Mouse (Mus musculus) gastrocnemius, postnatal 4 days (tissue): ENCODE measurements around the gene Usp49. TPM values are rescaled to one million over a fixed set of nuclear protein-coding genes. Genes with fewer than 3 reads are reported as not detected.
"Not testable (repeated sequence)": the region's sequence is repeated elsewhere in the genome, so short reads cannot be mapped to it uniquely, and the experiment has no call there.

ENCODE experiments used
- DNase-seq, 2 experiments: peaks; one replicate each; pipeline ENCODE4 v3.0.0; 2021 to 2022; ENCODE audit warnings: low spot score in 2 of 2, mixed read lengths in 2 of 2
- total RNA-seq, 2 experiments: library from RNA; stranded (reverse); gene quantifications; 2 replicates each; pipeline ENCODE4 v1.2.3; 2021

Gene Usp49
- total RNA-seq, 2 experiments from 2014 or later, result 8.1 to 9.5 TPM

GRCm38 (mm10) chr17:47606220-47606619 is 24.3 kb upstream of the Usp49 start:
- no peak for DNase-seq

GRCm38 (mm10) chr17:47609182-47609581 is 21.3 kb upstream of the Usp49 start:
- DNase-seq, result no peak

GRCm38 (mm10) chr17:47610849-47611660 is 19.4 kb upstream of the Usp49 start, which contains the start of the genes Bysl, Med20 and Gm20517:
TSS of gene Bysl (minus strand) at chr17:47611492.
TSS of gene Med20 (plus strand) at chr17:47611582.
TSS of gene Gm20517 (plus strand) at chr17:47611589.
- DNase-seq, result peak; percentile 93 to 97

DNA sequence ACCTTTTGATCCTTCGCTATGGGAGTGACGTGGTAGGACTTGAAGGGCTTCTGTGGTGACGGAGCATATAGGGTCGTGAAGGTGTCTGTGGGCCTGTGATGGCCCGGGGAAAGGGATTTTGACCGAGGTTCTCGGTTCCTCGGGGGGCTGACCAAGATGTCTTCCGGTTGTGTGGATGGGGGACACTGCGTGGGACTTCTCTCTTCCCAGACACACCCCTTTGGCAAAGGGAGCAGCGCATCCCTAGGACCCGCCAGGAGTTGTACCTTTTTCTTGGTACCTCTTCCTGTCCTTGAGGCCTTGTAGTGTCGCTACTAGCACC is 18.9 kb upstream of the Usp49 start:
- DNase-seq, result no peak

DNA sequence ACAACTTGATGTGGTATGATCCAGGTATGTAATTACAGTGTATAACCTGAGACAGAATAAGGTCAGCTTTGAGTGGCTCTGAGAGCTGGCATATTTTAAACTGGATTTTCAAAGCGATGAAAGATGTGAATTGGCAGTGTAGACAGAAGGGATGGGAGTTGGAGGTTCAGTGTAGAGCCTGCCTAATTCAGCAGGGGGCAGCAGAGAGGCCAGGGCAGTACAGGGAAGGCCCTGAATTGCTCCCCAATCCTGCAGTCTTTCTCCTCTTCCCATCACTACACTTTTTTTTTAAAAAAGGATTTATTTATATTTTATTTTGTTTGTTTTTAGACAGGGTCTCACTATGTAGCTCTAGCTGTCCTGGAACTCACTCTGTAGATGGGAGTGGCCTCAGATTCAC is 16.5 kb upstream of the Usp49 start:
- no peak for DNase-seq

DNA sequence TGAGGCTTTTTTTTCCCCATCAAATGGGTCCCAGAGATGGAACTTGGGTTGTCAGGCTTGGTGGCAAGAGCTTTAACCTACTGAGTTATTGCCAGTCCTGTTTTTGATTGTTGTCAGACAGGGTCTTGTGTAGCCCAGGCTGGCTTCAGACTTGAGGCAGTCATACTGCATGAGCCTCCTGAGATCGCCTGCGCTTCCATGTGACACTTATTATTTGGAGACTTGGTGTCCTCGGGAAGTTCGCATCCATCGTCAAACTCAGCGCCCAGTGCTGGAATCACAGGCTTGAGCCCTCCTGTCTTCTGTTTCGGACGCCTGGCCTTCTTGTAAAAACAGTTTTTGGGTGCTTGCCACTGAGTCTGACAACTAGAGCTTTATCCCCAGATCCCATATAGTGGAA is 14.4 kb upstream of the Usp49 start:
- DNase-seq, result no peak

DNA sequence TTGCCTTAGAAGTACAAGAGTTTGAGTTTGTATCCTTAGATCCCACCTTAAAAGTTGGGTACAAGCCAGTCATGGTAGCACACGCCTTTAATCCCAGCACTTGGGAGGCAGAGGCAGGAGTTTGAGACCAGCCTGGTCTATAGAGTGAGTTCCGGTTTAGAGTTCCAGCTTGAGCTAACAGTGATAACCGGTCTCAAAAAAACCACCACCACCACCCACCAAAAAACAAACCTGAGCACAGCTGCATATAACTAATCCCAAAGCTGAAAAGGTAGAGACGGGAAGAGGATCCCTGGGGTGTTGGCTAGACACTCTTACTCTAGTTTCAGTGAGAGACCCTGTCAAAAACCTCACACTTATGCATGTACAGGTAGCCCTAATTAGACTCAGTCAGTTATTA is 13.8 kb upstream of the Usp49 start:
- no peak for DNase-seq

DNA sequence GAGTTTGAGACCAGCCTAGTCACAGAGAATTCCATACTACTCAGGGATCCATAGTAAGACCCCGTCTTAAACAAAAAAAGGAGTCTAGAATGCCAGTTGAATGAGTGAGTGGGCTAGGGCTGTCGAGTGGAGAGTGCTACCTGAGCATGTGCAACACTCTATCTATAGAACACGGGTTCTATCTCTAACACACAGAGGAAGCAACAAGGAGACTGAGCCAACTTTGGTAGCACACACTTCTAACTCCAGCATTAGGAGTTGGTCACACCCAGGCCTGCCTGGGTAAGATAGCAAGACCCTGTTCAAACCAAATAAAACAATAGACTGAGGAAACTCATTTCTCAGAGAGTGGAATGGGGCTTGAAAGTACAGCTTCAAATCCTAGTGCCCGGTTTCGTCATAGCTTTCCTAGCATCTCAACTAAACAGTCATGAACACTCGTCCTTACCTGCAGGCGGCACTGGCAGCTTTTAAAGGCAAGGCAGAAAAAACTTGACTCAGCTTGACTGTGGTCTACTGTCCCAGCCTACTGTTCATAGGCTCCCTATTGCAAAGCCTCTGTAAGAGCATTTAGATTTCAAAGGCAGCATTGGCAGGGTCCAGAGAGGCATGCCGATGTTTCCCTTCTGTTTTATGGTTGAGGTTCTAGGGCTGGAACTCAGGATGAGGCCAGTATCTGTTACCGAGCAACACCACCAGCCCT is 12.7 kb upstream of the Usp49 start:
- DNase-seq, result no peak

DNA sequence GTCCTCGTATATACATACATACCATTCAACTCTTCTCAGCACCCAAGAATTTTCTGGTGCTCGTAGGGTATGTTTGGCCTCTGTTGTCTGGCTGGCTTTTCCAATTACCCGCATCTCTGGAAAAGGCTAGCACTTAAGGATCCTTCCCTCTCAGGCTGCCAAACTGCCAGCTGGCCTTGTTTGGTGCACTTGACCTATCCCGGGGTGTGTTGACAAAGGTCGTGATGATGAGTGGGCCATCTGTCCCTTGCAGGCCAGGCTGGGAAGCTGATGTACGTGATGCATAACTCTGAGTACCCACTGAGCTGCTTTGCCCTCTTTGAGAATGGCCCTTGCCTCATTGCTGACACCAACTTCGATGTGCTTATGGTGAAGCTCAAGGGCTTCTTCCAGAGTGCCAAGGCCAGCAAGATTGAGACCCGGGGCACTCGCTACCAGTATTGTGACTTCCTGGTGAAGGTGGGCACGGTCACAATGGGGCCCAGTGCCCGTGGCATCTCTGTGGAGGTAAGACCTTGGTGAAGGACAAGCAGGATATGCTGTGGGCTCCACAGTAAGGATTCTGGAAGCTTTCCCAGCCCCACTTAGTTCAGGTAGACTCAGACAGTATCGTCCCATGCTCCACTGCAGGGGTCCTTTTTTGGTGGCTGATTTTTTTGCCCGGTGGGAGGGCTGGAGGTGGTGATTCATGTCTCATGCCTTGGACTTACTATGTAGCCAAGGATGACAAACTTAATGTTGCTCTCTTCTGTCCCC is 11.8 kb upstream of the Usp49 start:
- DNase-seq, result no peak

GRCm38 (mm10) chr17:47622912-47623554 is 7.5 kb upstream of the Usp49 start:
- peak in 1 of 2 experiments; percentile 48 for DNase-seq

GRCm38 (mm10) chr17:47624572-47624971 is 5.9 kb upstream of the Usp49 start:
- DNase-seq, result not testable (repeated sequence)

DNA sequence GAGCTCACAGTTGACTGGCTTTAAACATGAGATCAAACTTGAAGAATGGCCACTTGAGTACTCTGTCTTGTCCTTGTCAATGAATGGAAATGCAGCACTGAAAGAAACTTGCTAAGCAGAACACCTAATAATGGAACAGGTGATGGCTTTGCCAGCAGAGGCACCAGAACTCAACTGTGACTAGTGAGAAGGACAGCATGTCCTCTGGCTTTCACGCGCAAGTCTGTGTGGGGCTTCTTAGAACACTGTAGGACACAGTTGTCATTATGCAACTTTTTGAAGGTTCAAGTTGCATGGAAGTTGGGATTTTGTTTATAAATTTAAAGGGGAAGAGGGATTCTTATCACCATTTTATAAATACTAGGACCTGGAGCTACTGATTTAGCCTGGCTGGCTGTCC is 5.4 kb upstream of the Usp49 start:
- no peak for DNase-seq

- DNase-seq, result no peak
These were observed 4.5 kb upstream of the Usp49 start for GRCm38 (mm10) chr17:47626031-47626430.

DNA sequence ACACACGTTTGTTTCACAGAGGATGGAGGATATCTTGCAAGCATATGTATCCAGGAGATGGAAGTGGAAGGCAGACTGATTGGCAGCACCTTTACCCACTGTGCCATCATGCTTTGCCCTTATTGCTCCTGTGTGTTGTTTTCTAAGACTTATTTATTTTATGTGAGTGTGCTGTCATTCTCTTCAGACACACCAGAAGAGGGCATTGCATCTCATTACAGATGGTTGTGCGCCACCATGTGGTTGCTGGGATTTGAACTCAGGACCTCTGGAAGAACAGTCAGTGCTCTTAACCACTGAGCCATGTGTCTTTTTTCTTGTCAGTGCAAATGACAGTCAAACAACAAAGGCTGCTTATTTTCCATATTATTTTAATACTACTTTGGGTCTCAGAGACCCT is 2.7 kb upstream of the Usp49 start:
- DNase-seq, result no peak

DNA sequence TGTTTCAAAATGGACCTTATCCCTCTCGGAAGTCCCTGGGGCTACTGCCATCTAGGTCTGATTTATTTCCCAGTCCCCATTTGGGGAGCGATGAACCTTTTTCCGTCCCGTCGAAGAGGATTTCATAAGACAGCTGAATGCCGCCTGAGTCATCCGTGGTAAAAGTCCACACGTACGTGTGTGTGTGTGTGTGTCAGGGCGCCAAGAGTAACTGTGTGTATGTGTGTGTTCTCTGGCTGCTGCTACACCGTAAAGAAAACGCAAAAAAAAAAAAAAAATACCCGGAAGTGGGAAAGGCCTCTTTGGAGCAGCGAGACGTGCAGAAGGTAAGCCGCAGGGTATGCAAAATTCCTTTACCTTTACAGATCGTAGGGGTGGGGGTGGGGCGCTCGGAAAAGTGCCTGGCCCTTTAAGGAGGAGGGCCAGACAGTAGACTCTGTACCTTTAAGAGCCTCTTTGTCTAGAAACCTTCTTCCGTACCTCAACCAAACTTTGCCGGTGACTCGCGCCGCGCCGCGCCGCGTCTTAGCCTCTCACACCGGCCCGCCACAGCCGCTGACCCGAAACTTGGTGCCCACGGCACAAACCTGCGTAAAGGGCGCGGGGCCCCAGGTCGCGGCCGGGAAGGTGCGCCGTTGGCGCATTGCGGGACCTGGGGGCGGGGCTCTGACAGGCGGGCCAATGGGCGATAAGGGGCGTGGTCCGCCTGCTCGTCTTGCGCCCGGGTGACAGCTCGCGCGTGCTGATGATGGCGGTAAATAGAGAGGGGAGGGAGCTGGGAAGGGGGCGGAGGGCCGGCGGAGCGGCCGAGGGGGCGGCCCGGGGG is 1.4 kb upstream of the Usp49 start:
- peak; percentile 88 to 97 for DNase-seq

GRCm38 (mm10) chr17:47629717-47630677 is 493 bp upstream of the Usp49 start:
- peak in 1 of 2 experiments; percentile 33 for DNase-seq

- DNase-seq, result no peak
These were observed 1.8 kb downstream of the Usp49 start for GRCm38 (mm10) chr17:47632181-47632840.

DNA sequence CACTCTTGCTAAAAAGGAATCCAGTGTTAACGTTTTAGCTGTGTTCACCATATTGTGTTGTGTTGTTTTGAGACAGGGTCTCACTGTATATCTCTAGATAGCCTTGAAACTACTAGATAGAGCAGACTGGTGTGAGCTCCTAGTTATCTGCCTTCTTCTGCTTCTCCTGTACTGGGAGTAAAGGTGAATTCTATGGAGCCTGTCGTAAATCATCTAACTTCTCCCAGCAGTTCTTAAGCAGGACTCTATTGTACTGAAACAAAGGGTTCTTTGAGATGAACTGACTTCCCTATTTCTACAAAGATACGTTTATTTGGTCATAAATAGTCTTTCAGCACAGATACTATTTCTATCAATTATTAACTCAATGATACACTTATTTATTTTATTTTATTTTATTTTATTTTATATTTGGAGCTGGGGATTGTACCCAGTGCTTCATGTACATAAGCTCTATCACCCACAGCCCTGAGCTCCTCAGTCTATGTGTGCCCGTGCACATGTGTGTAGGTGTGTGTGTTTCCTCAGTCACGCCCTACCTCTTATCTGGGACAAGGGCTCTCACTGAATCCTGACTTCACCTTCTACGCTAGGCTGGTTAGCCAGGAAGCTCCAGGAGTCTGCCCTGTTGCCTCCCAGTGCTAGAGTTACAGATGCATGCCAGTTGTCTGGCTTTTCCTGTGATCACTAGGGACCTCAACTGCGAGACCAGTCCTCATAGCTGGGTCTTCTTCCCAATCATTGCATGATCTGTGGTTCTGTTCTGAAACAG is 3.7 kb downstream of the Usp49 start:
- DNase-seq, result no peak
